In the genomic region with DNA sequence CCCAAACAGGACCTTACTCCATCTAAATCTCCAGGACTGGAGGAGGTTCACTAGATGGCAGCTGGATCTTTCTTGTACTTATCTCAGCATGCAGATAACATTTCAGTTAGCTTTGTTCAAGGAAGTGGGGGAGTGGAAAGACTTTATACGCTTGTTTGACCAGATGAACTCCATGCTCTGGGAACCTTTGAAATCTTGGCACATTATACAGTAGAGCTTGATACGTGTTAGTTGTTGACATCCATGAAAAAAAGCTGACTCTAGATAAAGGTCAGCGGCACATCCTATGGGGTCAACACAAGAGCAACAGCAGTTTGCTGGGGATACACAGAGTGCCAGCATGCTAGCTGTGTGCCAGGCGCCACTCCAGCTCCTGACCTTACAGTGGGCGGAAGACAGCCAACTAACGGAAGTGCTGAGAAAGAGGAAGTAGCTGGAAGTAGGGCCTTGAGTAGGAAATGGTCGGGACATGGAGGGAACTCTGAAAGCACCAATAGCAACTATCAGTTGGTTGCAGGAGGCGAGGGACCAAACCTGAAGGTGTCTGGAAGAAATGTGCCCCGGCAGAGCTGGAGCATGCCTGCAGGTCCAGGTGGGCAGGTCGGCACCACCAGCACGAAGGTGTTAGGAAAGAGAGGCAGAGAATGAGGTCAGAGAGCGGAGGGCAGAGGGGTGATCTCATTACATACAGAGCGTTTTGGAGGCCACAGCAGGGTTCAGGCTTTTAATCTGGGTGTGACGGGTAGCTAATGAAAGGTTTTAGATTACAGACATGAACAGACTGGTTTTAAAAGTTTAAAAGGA, we compare ENCODE assay signal across 10 mouse cellular contexts. TPM values are rescaled to one million over a fixed set of nuclear protein-coding genes. Genes with fewer than 3 reads are reported as not detected.
A peak's percentile ranks its signal among the peaks of the same experiment; 100 is the strongest.
DNase-seq lines count a peak whose midpoint lies in the region; ATAC-seq lines count a peak whose summit lies in the region.
"Had no signal": no experiment of that assay in that cellular context is flagged by ENCODE, and none has a peak within 500 bp of the region (broad histone marks: within the 10 kb centered on the region; RNA-seq: fewer than 3 reads in every experiment).

No protein-coding gene starts in this region.

- no peaks in the 10 kb centered on the region for H3K36me3 ChIP-seq in heart, embryonic 14.5 days (ENCODE audit: control insufficient read depth, insufficient read depth, low read length)
- H3K36me3 ChIP-seq in stomach, embryonic 16.5 days (ENCODE audit: control insufficient read depth, insufficient read depth, low read length): no peaks in the 10 kb centered on the region

- peak overlapping the region; percentile 12 to 41; a peak in 2 of 4 replicates for H3K27ac ChIP-seq in heart, embryonic 14.5 days (replicated peaks in 1 of 2; ENCODE audit: control insufficient read depth in 1 of 2, insufficient read depth in 1 of 2, low read depth in 2 of 2, low read length in 2 of 2)
- H3K27ac ChIP-seq in stomach, embryonic 16.5 days (ENCODE audit: low read length): peak overlapping the region; percentile 15; the same call in 1 of the 2 replicates

- ATAC-seq in heart, embryonic 14.5 days (ENCODE audit: insufficient number of reproducible peaks, insufficient read depth, low FRiP score, low read depth): peak; percentile 39; the same call in 1 of the 2 replicates
- peak; percentile 29; the same call in 1 of the 2 replicates for ATAC-seq in stomach, embryonic 16.5 days (ENCODE audit: insufficient read depth, low FRiP score)
- no peak for ATAC-seq in activated CD4-positive, CD25-positive, alpha-beta regulatory T cell, adult 4 months
- ATAC-seq: hindbrain, embryonic 16.5 days had no signal

- no peak overlapping the region for H3K4me2 ChIP-seq in heart, embryonic 14.5 days (ENCODE audit: low read length)
- no peak overlapping the region for H3K4me2 ChIP-seq in stomach, embryonic 16.5 days (ENCODE audit: low read depth, low read length)
- H3K4me2 ChIP-seq: lung, embryonic 14.5 days had no signal

- H3K4me3 ChIP-seq in heart, embryonic 14.5 days (ENCODE audit: control insufficient read depth in 1 of 2, insufficient read depth in 1 of 2, low read depth in 1 of 2, low read length in 2 of 2): no peak overlapping the region
- no peak overlapping the region for H3K4me3 ChIP-seq in stomach, embryonic 16.5 days (replicated peaks; ENCODE audit: low read length)

- H3K9me3 ChIP-seq in heart, embryonic 14.5 days (ENCODE audit: control insufficient read depth, low read length): no peaks in the 10 kb centered on the region
- no peaks in the 10 kb centered on the region for H3K9me3 ChIP-seq in stomach, embryonic 16.5 days (replicated peaks; ENCODE audit: control insufficient read depth, low read length)

- no peak overlapping the region for H3K9ac ChIP-seq in heart, embryonic 14.5 days (ENCODE audit: low read length)
- no peak overlapping the region for H3K9ac ChIP-seq in stomach, embryonic 16.5 days (ENCODE audit: low read length)
- H3K9ac ChIP-seq: lung, embryonic 14.5 days had no signal

- DNase-seq in ovary, postnatal 36 days (ENCODE audit: low spot score): peak; percentile 25
- DNase-seq in ovary, postnatal 10 days (ENCODE audit: low spot score): no peak
- DNase-seq in kidney, postnatal 10 days: peak; percentile 42
- DNase-seq in right cerebral cortex, postnatal 4 days: no peak
- DNase-seq: lung, embryonic 14.5 days; right cerebral cortex, adult 18-20 months had no signal

- WGBS in heart, embryonic 14.5 days: 48% methylated on average over 14 of the region's 14 CpGs
- 54% methylated on average over 14 of the region's 14 CpGs for WGBS in stomach, embryonic 16.5 days

- no peaks in the 10 kb centered on the region for H3K27me3 ChIP-seq in heart, embryonic 14.5 days (ENCODE audit: control insufficient read depth, insufficient read depth, low read length)
- H3K27me3 ChIP-seq in stomach, embryonic 16.5 days (ENCODE audit: control insufficient read depth, insufficient read depth, low read length): no peaks in the 10 kb centered on the region

- H3K4me1 ChIP-seq in heart, embryonic 14.5 days (ENCODE audit: control insufficient read depth in 2 of 2, insufficient read depth in 2 of 2, low read length in 2 of 2): peaks cover 4% of the 10 kb centered on the region in 2 experiments
- H3K4me1 ChIP-seq in stomach, embryonic 16.5 days (ENCODE audit: control insufficient read depth, insufficient read depth, low read length): peaks cover 6% of the 10 kb centered on the region; the same call in 1 of the 2 replicates

RNA-seq across cellular contexts. Expression of a gene that starts 11.4 kb away (rescaled TPM):
- 14.6 and 17.3 TPM in 2 replicates for polyA plus RNA-seq in heart, embryonic 14.5 days (2014; fragmentation: Nextera tagmentation; extraction: Ambion mirVana)
- 41.0 and 42.3 TPM in 2 replicates for polyA plus RNA-seq in stomach, embryonic 16.5 days (2015; fragmentation: Nextera tagmentation; extraction: Ambion mirVana)
- polyA plus RNA-seq in activated CD4-positive, CD25-positive, alpha-beta regulatory T cell, adult 4 months (2017; shearing (Covaris generic)): 10 to 100 TPM; 17.2 to 17.6 TPM

RNA-seq across cellular contexts. Expression of a gene that starts 36.9 kb away (rescaled TPM):
- polyA plus RNA-seq in heart, embryonic 14.5 days (2014; fragmentation: Nextera tagmentation; extraction: Ambion mirVana): 5.4 and 6.8 TPM in 2 replicates
- 8.2 and 12.2 TPM in 2 replicates for polyA plus RNA-seq in stomach, embryonic 16.5 days (2015; fragmentation: Nextera tagmentation; extraction: Ambion mirVana)
- 1 to 10 TPM; 2.8 to 3.0 TPM for polyA plus RNA-seq in activated CD4-positive, CD25-positive, alpha-beta regulatory T cell, adult 4 months (2017; shearing (Covaris generic))

Comparison
In these comparisons a context has a peak if more than half of its experiments do, and no peak if none do; other contexts are left out.
1. DNase-seq: peak in ovary, postnatal 36 days (single experiment) and kidney, postnatal 10 days (single experiment); none in ovary, postnatal 10 days (single experiment) and right cerebral cortex, postnatal 4 days (single experiment).